Mouse (Mus musculus) liver, postnatal 0 days (tissue): ENCODE results near the gene Prpf8.

ENCODE experiments used
- CTCF ChIP-seq: sonication (generic); IDR thresholded peaks from 2 replicates; pipeline ENCODE4 v1.5.1; 2016; ENCODE audit warnings: antibody characterized with exemption, low read depth
- EP300 ChIP-seq: IDR thresholded peaks from 2 replicates; pipeline ENCODE4 v1.6.1; 2016; ENCODE audit warnings: antibody characterized with exemption, low read depth, mild to moderate bottlenecking

DNA sequence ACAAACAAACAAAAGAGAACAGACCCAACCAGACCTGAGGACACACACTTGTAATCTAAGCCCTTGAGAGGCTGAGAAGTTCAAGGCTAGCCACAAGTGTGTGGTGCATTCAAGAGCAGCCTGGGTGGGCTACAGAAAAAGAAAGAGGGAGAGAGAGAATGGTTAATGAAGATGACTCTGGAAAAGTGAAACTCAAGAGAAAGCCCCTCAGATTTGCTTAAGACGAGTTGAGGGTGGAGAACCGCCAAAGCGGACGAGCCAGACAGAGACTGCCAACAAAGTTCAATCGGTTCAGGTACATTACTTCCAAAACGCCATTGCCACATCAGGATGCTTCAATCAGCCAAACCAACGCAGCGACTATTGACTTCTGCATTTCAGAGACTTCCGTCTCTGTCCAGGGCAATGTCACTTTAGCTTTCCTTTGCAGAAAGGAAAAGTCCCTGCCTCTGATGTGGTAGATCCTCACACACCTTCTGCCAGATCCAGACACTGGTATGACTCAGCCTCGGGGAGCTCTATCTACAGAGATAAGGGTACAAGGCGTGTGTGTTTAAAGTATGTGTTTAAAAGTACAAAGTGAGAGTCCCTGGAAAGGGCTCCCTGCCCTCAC is 14.0 kb upstream of the Prpf8 start:
- TF ChIP-seq CTCF: no peak
- no peak for TF ChIP-seq EP300
